Mouse (Mus musculus): Measurements from ENCODE around the gene Hoxa7. TPM values are rescaled to one million over a fixed set of nuclear protein-coding genes. Genes with fewer than 3 reads are reported as not detected.

Gene Hoxa7
- total RNA-seq, 2 experiments from 2014 or later: 0.40 to 0.41 TPM

GRCm38 (mm10) chr6:52228475-52229465 lies 7.1 kb upstream of the Hoxa7 start:
- intact Hi-C loops (cut with DNase I): no loop called here
- peak in 1 of 2 experiments; percentile 29 for DNase-seq

DNA sequence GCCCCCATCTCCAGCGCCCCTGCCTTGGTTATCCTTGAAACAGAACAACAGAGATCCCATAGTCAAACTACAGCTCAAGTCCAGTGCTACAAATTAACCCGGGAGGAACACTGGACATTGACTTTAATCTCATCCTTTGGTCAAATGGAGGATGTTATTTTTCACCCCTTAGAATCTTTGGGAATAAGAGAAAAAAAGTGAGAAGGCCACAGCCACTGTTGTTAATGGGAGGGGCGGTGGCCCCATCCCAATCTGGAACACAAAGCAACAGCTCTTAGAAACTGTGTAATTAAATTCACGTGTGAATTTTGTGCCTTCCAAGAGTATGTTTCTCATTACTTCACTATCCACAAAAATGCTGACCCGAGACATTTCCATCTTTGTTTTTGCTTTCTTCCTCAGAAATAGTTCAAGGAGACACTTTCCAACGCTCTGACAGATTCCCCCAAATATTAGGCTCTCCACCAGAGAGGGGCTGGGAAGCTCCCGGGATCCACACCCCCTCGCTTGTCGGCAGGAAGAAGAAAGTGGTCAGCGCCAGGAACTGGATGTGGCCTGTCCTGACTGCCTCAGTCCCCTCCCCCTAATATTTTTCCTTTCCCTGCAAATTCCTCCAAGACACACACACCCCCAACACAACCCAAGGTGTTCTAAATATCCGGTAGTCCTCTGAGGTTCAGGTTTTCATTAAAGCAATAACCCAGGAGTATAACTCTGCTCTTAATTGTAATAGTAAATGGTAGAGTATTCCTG lies 6.0 kb upstream of the Hoxa7 start:
- no peak for DNase-seq
- intact Hi-C loops (cut with DNase I): no loop called here

- intact Hi-C loops (cut with DNase I): no loop called here
- DNase-seq: peak; percentile 23 to 24
Measured at GRCm38 (mm10) chr6:52226569-52227257, 5.1 kb upstream of the Hoxa7 start.

GRCm38 (mm10) chr6:52225612-52226568 lies 4.2 kb upstream of the Hoxa7 start:
- intact Hi-C loops (cut with DNase I): no loop called here
- peak in 1 of 2 experiments; percentile 26 for DNase-seq

GRCm38 (mm10) chr6:52224895-52225611 lies 3.4 kb upstream of the Hoxa7 start:
- no peak for DNase-seq
- intact Hi-C loops (cut with DNase I): loop anchor here (5.0 kb wide), 2 partner anchors 353 to 1043 kb away; no protein-coding TSS in a partner anchor

DNA sequence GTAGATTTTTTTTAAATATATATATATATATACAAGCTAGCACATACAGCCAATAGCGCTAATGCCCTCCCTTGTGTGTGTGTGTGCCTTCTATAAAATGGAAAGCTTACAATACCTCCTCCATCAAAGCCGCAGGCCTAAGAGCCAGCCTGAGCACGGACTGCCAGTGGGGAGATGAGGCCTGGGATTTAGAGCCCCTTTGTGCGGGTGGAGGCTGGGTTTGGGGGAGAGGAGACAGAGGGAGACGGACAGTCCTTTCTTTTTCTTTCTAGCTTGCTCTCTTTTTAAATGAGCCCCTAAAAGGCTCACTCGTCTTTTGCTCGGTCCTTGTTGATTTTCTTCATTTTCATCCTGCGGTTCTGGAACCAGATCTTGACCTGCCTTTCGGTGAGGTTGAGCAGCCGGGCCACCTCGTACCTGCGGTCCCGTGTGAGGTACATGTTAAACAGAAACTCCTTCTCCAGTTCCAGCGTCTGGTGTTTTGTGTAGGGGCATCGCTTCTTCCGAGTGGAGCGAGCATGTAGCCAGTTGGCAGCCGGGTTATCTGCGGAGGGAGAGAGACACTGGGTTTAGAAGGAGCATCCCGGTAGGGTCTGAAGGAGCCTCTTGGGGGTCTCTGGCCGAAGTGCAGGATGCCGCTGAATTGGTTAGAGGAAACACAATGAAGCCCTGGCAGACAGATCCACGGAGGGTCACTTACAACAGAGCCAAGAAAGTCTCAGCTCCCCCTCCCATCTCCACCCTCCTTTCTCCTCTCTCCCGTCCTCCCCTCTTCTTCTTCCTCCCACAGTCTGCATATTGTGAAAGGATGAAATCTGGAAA lies 2.5 kb upstream of the Hoxa7 start:
- DNase-seq: no peak
- intact Hi-C loops (cut with DNase I): loop anchor here (5.0 kb wide), 2 partner anchors 352 to 1042 kb away; no protein-coding TSS in a partner anchor

DNA sequence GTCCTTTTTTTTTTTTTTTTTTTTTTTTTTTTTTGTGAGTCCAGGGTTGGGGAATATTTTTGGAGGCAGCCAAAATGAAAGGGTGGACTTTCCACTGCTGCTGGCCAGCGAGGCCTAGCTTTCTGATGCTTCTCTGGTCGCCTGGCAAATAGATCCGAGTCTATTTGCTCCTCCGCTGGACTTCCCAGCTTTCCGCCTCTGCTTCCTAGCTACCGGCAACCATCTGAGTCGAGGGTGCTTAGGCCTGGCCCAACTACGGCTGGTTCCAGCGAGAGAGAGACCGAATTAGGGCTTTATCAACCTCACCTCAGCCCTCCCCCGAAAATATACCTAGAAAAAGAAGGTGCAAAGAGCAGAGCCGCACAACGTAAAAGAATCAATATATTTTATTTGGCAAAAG lies 1.1 kb upstream of the Hoxa7 start:
- intact Hi-C loops (cut with DNase I): loop anchor here (5.0 kb wide), 2 partner anchors 350 to 1040 kb away; no protein-coding TSS in a partner anchor
- no peak for DNase-seq

- intact Hi-C loops (cut with DNase I): loop anchor here (2.0 to 5.0 kb wide), 3 partner anchors 350 to 1040 kb away; no protein-coding TSS in a partner anchor
- no peak for DNase-seq
Measured at GRCm38 (mm10) chr6:52221993-52222685, 485 bp upstream of the Hoxa7 start.

DNA sequence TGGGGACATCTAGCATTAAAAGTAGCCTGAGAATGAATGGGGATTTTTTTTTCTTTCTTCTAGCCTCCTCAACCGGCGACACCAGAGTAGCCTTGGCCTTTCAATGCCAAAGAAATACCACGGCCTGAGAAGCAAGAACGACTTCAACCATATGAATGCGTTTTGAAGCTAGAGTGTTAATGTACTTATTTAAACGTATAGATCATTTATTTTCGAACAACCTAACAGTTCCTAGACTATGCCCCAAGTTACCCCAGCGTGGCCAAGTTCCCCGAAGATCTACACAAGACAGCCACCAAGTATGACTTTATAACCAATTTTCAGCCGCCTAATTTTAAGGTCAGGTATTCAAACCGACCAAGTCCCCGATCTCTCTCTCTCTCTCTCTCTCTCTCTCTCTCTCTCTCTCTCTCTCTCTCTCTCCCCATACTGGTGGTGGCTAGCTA lies 766 bp downstream of the Hoxa7 start:
- DNase-seq: no peak
- intact Hi-C loops (cut with DNase I): loop anchor here (2.0 to 5.0 kb wide), 3 partner anchors 349 to 1039 kb away; no protein-coding TSS in a partner anchor

DNA sequence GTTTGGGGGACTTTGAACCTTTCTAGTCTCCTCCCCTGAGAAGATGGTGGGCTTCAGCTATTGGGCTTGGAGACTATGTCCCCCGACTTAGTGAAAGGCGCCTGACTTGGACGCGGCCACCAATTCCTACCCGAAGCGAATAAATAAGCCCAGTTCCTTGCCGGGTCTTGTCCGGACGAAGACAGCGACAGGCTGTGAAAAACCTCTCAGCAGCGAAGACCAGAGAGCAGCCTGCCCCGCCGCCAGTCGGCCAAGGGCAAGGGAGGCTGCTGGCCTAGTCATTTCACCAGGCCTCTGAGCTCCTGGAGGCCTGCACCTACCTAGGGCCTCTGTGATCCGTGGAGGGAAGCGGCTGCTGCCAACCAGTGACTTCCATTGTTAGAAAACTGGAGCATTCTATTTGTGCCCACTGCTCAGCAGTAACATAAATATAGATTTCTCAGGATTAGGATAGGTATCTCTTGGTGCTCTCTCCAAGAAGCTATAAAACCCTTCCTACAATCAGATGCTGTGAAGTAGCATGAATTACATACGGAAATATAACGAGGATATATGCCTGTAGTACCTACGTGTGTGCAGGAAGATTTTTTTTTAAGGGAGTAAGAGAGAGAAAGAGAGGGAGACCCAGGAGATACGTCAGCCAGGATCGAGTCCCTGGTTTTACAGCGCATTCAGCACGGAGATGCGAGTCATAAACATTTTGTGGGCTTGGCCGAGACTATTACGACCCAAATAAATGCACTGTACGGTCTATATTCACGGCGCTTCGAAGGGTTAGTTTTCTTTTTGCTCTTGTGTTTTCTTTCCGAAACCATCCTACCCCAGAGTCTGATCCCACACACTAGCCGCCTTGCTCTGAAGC lies 1.4 kb downstream of the Hoxa7 start:
- intact Hi-C loops (cut with DNase I): loop anchor here (2.0 to 5.0 kb wide), 3 partner anchors 348 to 1038 kb away; no protein-coding TSS in a partner anchor
- DNase-seq: peak in 1 of 2 experiments; percentile 37

GRCm38 (mm10) chr6:52219234-52219942 lies 2.3 kb downstream of the Hoxa7 start:
- intact Hi-C loops (cut with DNase I): no loop called here
- peak in 1 of 2 experiments; percentile 29 for DNase-seq

DNA sequence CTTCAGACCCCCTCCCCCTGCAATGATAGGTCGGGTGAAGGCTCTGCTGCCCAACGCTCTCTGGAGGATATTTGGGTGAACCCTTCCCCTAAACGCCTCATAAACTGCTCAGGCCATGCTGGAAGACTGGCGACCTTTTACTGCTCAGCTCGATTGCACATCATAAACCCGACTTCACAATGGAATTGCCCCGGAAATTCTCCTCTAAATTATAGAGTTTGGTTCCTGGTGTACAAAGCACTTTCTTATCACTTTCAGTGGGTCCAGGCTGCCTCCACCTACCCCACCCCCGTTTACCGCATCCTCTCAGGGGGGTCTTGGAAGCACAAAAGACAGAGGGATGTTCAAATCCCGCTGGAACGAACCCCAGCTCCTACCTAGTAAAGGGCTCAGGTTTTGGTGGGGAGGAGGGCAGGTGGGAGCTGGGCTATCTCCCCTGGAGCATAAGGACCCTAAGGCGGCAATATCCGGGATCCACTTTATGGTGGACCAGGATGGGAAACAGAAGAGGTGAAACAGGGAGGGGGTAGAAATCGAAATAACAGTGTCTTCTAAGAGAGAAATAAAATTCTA lies 2.9 kb downstream of the Hoxa7 start:
- DNase-seq: peak in 1 of 2 experiments; percentile 40
- intact Hi-C loops (cut with DNase I): no loop called here

- DNase-seq: peak in 1 of 2 experiments; percentile 33
- intact Hi-C loops (cut with DNase I): no loop called here
Measured at GRCm38 (mm10) chr6:52217895-52218642, 3.6 kb downstream of the Hoxa7 start.

- peak in 1 of 2 experiments; percentile 43 for DNase-seq
- intact Hi-C loops (cut with DNase I): no loop called here
Measured at GRCm38 (mm10) chr6:52217459-52217768, 4.2 kb downstream of the Hoxa7 start.
